Mouse (Mus musculus): ENCODE results near the gene Mroh2a. TPM values are rescaled to one million over a fixed set of nuclear protein-coding genes. Genes with fewer than 3 reads are reported as not detected.
A peak's percentile ranks its signal among the peaks of the same experiment; 100 is the strongest.

The Mroh2a gene
- polyA plus RNA-seq, 1 experiment: 0.42 TPM

GRCm38 (mm10) chr1:88267489-88267888 is 40.7 kb downstream of the Mroh2a start:
- Histone ChIP-seq H3K27ac (ENCODE audit: insufficient read depth, low read length) (no peak overlapping the region), H3K27me3 (ENCODE audit: control insufficient read depth, insufficient read depth, low read length) (no peaks in the 10 kb centered on the region), H3K4me1 (ENCODE audit: control insufficient read depth, insufficient read depth, insufficient read length) (no peaks in the 10 kb centered on the region), H3K4me3 (ENCODE audit: extremely low read depth, insufficient read depth, insufficient read length) (no peak overlapping the region), H3K36me3 (ENCODE audit: control insufficient read depth, insufficient read depth, low read length) (peaks cover 70% of the 10 kb centered on the region)
- TF ChIP-seq POLR2A (IDR thresholded peaks at IDR 0.05; ENCODE audit: low read depth, low read length): no peak
- TF ChIP-seq CTCF (IDR thresholded peaks at IDR 0.05; ENCODE audit: extremely low read depth, insufficient read depth, insufficient read length, insufficient replicate concordance): no peak
- 94% methylated on average over 6 of the region's 6 CpGs for WGBS
- DNase-seq (ENCODE audit: low read depth in 1 of 2, low spot score in 2 of 2): no peak

GRCm38 (mm10) chr1:88268070-88268469 is 41.3 kb downstream of the Mroh2a start:
- Histone ChIP-seq H3K4me3 (ENCODE audit: extremely low read depth, insufficient read depth, insufficient read length) (no peak overlapping the region), H3K27ac (ENCODE audit: insufficient read depth, low read length) (no peak overlapping the region), H3K4me1 (ENCODE audit: control insufficient read depth, insufficient read depth, insufficient read length) (no peaks in the 10 kb centered on the region), H3K27me3 (ENCODE audit: control insufficient read depth, insufficient read depth, low read length) (no peaks in the 10 kb centered on the region), H3K36me3 (ENCODE audit: control insufficient read depth, insufficient read depth, low read length) (peaks cover 67% of the 10 kb centered on the region)
- 81% methylated on average over 6 of the region's 6 CpGs for WGBS
- DNase-seq (ENCODE audit: low read depth in 1 of 2, low spot score in 2 of 2): no peak
- TF ChIP-seq POLR2A (IDR thresholded peaks at IDR 0.05; ENCODE audit: low read depth, low read length): no peak
- no peak for TF ChIP-seq CTCF (IDR thresholded peaks at IDR 0.05; ENCODE audit: extremely low read depth, insufficient read depth, insufficient read length, insufficient replicate concordance)

- peaks cover 61% of the 10 kb centered on the region for H3K36me3 ChIP-seq (ENCODE audit: control insufficient read depth, insufficient read depth, low read length)
- no peak for DNase-seq (ENCODE audit: low read depth in 1 of 2, low spot score in 2 of 2)
- TF ChIP-seq CTCF (IDR thresholded peaks at IDR 0.05; ENCODE audit: extremely low read depth, insufficient read depth, insufficient read length, insufficient replicate concordance) (no peak), POLR2A (IDR thresholded peaks at IDR 0.05; ENCODE audit: low read depth, low read length) (no peak)
- WGBS: 89% methylated on average over 12 of the region's 12 CpGs
- no peaks in the 10 kb centered on the region for H3K27me3 ChIP-seq (ENCODE audit: control insufficient read depth, insufficient read depth, low read length)
- no peak overlapping the region for H3K27ac ChIP-seq (ENCODE audit: insufficient read depth, low read length)
- no peaks in the 10 kb centered on the region for H3K4me1 ChIP-seq (ENCODE audit: control insufficient read depth, insufficient read depth, insufficient read length)
- no peak overlapping the region for H3K4me3 ChIP-seq (ENCODE audit: extremely low read depth, insufficient read depth, insufficient read length)
Measured at GRCm38 (mm10) chr1:88269539-88270309, 42.9 kb downstream of the Mroh2a start.

- Histone ChIP-seq H3K4me3 (ENCODE audit: extremely low read depth, insufficient read depth, insufficient read length) (no peak overlapping the region), H3K27ac (ENCODE audit: insufficient read depth, low read length) (no peak overlapping the region), H3K4me1 (ENCODE audit: control insufficient read depth, insufficient read depth, insufficient read length) (peaks cover 7% of the 10 kb centered on the region; the same call in 1 of the 2 replicates), H3K27me3 (ENCODE audit: control insufficient read depth, insufficient read depth, low read length) (no peaks in the 10 kb centered on the region), H3K36me3 (ENCODE audit: control insufficient read depth, insufficient read depth, low read length) (peaks cover 30% of the 10 kb centered on the region)
- TF ChIP-seq CTCF (IDR thresholded peaks at IDR 0.05; ENCODE audit: extremely low read depth, insufficient read depth, insufficient read length, insufficient replicate concordance): no peak
- TF ChIP-seq POLR2A (IDR thresholded peaks at IDR 0.05; ENCODE audit: low read depth, low read length): no peak
- DNase-seq (ENCODE audit: low read depth in 1 of 2, low spot score in 2 of 2): peak in 1 of 2 experiments; percentile 6
- WGBS: 65% methylated on average over 4 of the region's 4 CpGs
Measured at GRCm38 (mm10) chr1:88272851-88273250, 46.1 kb downstream of the Mroh2a start.

- Histone ChIP-seq H3K4me1 (ENCODE audit: control insufficient read depth, insufficient read depth, insufficient read length) (peaks cover 7% of the 10 kb centered on the region; the same call in 1 of the 2 replicates), H3K36me3 (ENCODE audit: control insufficient read depth, insufficient read depth, low read length) (peaks cover 26% of the 10 kb centered on the region)
- TF ChIP-seq POLR2A (IDR thresholded peaks at IDR 0.05; ENCODE audit: low read depth, low read length): no peak
- TF ChIP-seq CTCF (IDR thresholded peaks at IDR 0.05; ENCODE audit: extremely low read depth, insufficient read depth, insufficient read length, insufficient replicate concordance): no peak
Measured at GRCm38 (mm10) chr1:88273326-88273725, 46.5 kb downstream of the Mroh2a start.

GRCm38 (mm10) chr1:88273832-88274231 is 47.0 kb downstream of the Mroh2a start:
- Histone ChIP-seq H3K36me3 (ENCODE audit: control insufficient read depth, insufficient read depth, low read length) (peaks cover 20% of the 10 kb centered on the region), H3K27ac (ENCODE audit: insufficient read depth, low read length) (no peak overlapping the region), H3K27me3 (ENCODE audit: control insufficient read depth, insufficient read depth, low read length) (no peaks in the 10 kb centered on the region), H3K4me1 (ENCODE audit: control insufficient read depth, insufficient read depth, insufficient read length) (peaks cover 7% of the 10 kb centered on the region; the same call in 1 of the 2 replicates), H3K4me3 (ENCODE audit: extremely low read depth, insufficient read depth, insufficient read length) (no peak overlapping the region)
- 82% methylated on average over 4 of the region's 4 CpGs for WGBS
- TF ChIP-seq POLR2A (IDR thresholded peaks at IDR 0.05; ENCODE audit: low read depth, low read length) (no peak), CTCF (IDR thresholded peaks at IDR 0.05; ENCODE audit: extremely low read depth, insufficient read depth, insufficient read length, insufficient replicate concordance) (no peak)
- DNase-seq (ENCODE audit: low read depth in 1 of 2, low spot score in 2 of 2): peak in 1 of 2 experiments; percentile 7

More at GRCm38 (mm10) chr1:88273326-88273725, 46.5 kb downstream of the Mroh2a start:
- peak in 1 of 2 experiments; percentile 10 for DNase-seq (ENCODE audit: low read depth in 1 of 2, low spot score in 2 of 2)
- no peaks in the 10 kb centered on the region for H3K27me3 ChIP-seq (ENCODE audit: control insufficient read depth, insufficient read depth, low read length)
- H3K27ac ChIP-seq (ENCODE audit: insufficient read depth, low read length): no peak overlapping the region
- 96% methylated on average over 3 of the region's 3 CpGs for WGBS
- no peak overlapping the region for H3K4me3 ChIP-seq (ENCODE audit: extremely low read depth, insufficient read depth, insufficient read length)
